Mouse (Mus musculus): ENCODE measurements around the gene Slc38a1. TPM values are rescaled to one million over a fixed set of nuclear protein-coding genes. Genes with fewer than 3 reads are reported as not detected.

Slc38a1 gene
- total and polyA plus RNA-seq, 3 experiments: 22.5 to 79.0 (median 39.4) TPM

GRCm38 (mm10) chr15:96551569-96552380, 90.9 kb downstream of the Slc38a1 start:
- dilution Hi-C loops (cut with MboI; ENCODE audit: extremely low pct_ligation_motif_present, extremely low pct_unique_long_range_greater_than_20kb, low sequenced_read_pairs): no loop called here
- DNase-seq (ENCODE audit: extremely low read depth): peak; percentile 80
- H3K9ac ChIP-seq (ENCODE audit: insufficient read depth, low read depth): no peak overlapping the region

GRCm38 (mm10) chr15:96551107-96551506, 91.6 kb downstream of the Slc38a1 start:
- Histone ChIP-seq H3K4me3 (replicated peaks in 1 of 3; ENCODE audit: low read depth in 2 of 3, low read length in 2 of 3, poor library complexity in 1 of 3) (no peak overlapping the region), H3K9me3 (replicated peaks; ENCODE audit: low read length) (no peaks in the 10 kb centered on the region), H3K79me2 (replicated peaks; ENCODE audit: control insufficient read depth, extremely low read depth, insufficient read depth, poor library complexity, severe bottlenecking) (no peaks in the 10 kb centered on the region), H3K27me3 (replicated peaks) (no peaks in the 10 kb centered on the region), H3K4me2 (ENCODE audit: insufficient read depth, low read depth, poor library complexity, severe bottlenecking) (no peak overlapping the region), H3K4me1 (ENCODE audit: control insufficient read depth in 1 of 2, insufficient read depth in 2 of 2) (0 out of 4 replicates have a peak, but pooled peaks cover 0 to 2% of the 10 kb centered on the region in 2 experiments), H3K27ac (ENCODE audit: insufficient read depth, low read depth) (no peak overlapping the region), H3K36me3 (replicated peaks in 1 of 2; ENCODE audit: control insufficient read depth in 1 of 2, insufficient read depth in 1 of 2, low read length in 1 of 2) (no peaks in the 10 kb centered on the region), H3K9ac (ENCODE audit: insufficient read depth, low read depth) (no peak overlapping the region)
- dilution Hi-C loops (cut with MboI; ENCODE audit: extremely low pct_ligation_motif_present, extremely low pct_unique_long_range_greater_than_20kb, low sequenced_read_pairs) (no loop called here), in situ Hi-C loops (cut with MboI; ENCODE audit: low pct_ligation_motif_present, low pct_unique_long_range_greater_than_20kb, low sequenced_read_pairs) (no loop called here)
- no peak for TF ChIP-seq CHD1 (IDR thresholded peaks at IDR 0.05; ENCODE audit: low read depth, low read length)
- TF ChIP-seq KAT2A (IDR thresholded peaks at IDR 0.05; ENCODE audit: insufficient replicate concordance, low read length): no peak
- TF ChIP-seq ELF1 (IDR thresholded peaks at IDR 0.05; ENCODE audit: low read depth, low read length): no peak
- no peak for TF ChIP-seq PAX5 (IDR thresholded peaks at IDR 0.05; ENCODE audit: low read length)
- no peak for TF ChIP-seq MYC (IDR thresholded peaks at IDR 0.05; ENCODE audit: low read depth, low read length)
- TF ChIP-seq SIN3A (IDR thresholded peaks at IDR 0.05; ENCODE audit: low read length): no peak
- TF ChIP-seq SMC3 (IDR thresholded peaks at IDR 0.05; ENCODE audit: low read depth, low read length): no peak
- no peak for TF ChIP-seq MEF2A (IDR thresholded peaks at IDR 0.05; ENCODE audit: borderline replicate concordance, low read depth, low read length)
- no peak for TF ChIP-seq E2F4 (IDR thresholded peaks at IDR 0.05; ENCODE audit: insufficient replicate concordance, low read depth, low read length)
- TF ChIP-seq JUND (conservative IDR thresholded peaks at IDR 0.05; ENCODE audit: low read depth, low read length): no peak
- TF ChIP-seq HCFC1 (IDR thresholded peaks at IDR 0.05; ENCODE audit: low read depth, low read length): no peak
- no peak for TF ChIP-seq RAD21 (IDR thresholded peaks at IDR 0.05; ENCODE audit: low read depth, low read length)
- no peak for TF ChIP-seq ETS1 (conservative IDR thresholded peaks at IDR 0.05; ENCODE audit: low read depth, low read length)
- no peak for TF ChIP-seq TBP (conservative IDR thresholded peaks at IDR 0.05; ENCODE audit: low read depth, low read length)
- TF ChIP-seq MAFK (IDR thresholded peaks at IDR 0.05; ENCODE audit: insufficient replicate concordance, low read length): no peak
- no peak for TF ChIP-seq POLR2AphosphoS2 (IDR thresholded peaks at IDR 0.05; ENCODE audit: low read depth, low read length)
- DNase-seq (ENCODE audit: extremely low read depth): no peak

More at GRCm38 (mm10) chr15:96551569-96552380, 90.9 kb downstream of the Slc38a1 start:
- H3K27ac ChIP-seq (ENCODE audit: insufficient read depth, low read depth): no peak overlapping the region
- in situ Hi-C loops (cut with MboI; ENCODE audit: low pct_ligation_motif_present, low pct_unique_long_range_greater_than_20kb, low sequenced_read_pairs): no loop called here
- TF ChIP-seq IRF4 (IDR thresholded peaks at IDR 0.05; ENCODE audit: low read depth, low read length): no peak
- TF ChIP-seq CTCF (conservative IDR thresholded peaks at IDR 0.05 in 1 of 2, IDR thresholded peaks at IDR 0.05 in 1 of 2; ENCODE audit: low read depth in 2 of 2, low read length in 2 of 2): peak; percentile 96 to 98
- no peak for TF ChIP-seq MAX (IDR thresholded peaks at IDR 0.05; ENCODE audit: low read length)
- peak; percentile 94 for TF ChIP-seq RAD21 (IDR thresholded peaks at IDR 0.05; ENCODE audit: low read depth, low read length)
- peak; percentile 81 for TF ChIP-seq ZC3H11A (IDR thresholded peaks at IDR 0.05; ENCODE audit: low read depth, low read length)
- TF ChIP-seq ELF1 (IDR thresholded peaks at IDR 0.05; ENCODE audit: low read depth, low read length): no peak
- no peak for TF ChIP-seq CHD2 (IDR thresholded peaks at IDR 0.05; ENCODE audit: low read length)
- TF ChIP-seq MAZ (IDR thresholded peaks at IDR 0.05; ENCODE audit: low read depth, low read length): no peak
- TF ChIP-seq MAFK (IDR thresholded peaks at IDR 0.05; ENCODE audit: insufficient replicate concordance, low read length): no peak
- no peak for TF ChIP-seq RCOR1 (conservative IDR thresholded peaks at IDR 0.05; ENCODE audit: low read depth, low read length)
- 0 out of 2 replicates have a peak, but pooled peaks have one; percentile 17 for TF ChIP-seq MEF2A (IDR thresholded peaks at IDR 0.05; ENCODE audit: borderline replicate concordance, low read depth, low read length)
- no peak for TF ChIP-seq USF1 (IDR thresholded peaks at IDR 0.05; ENCODE audit: low read depth, low read length)
- no peak for TF ChIP-seq ZKSCAN1 (IDR thresholded peaks at IDR 0.05; ENCODE audit: borderline replicate concordance, low read depth, low read length)
- no peak for TF ChIP-seq KAT2A (IDR thresholded peaks at IDR 0.05; ENCODE audit: insufficient replicate concordance, low read length)
- TF ChIP-seq POLR2AphosphoS2 (IDR thresholded peaks at IDR 0.05; ENCODE audit: low read depth, low read length): no peak
- no peak for TF ChIP-seq SIN3A (IDR thresholded peaks at IDR 0.05; ENCODE audit: low read length)
- no peak for TF ChIP-seq TCF12 (IDR thresholded peaks at IDR 0.05; ENCODE audit: low read depth, low read length)
- peak; percentile 97 for TF ChIP-seq SMC3 (IDR thresholded peaks at IDR 0.05; ENCODE audit: low read depth, low read length)
- TF ChIP-seq MYC (IDR thresholded peaks at IDR 0.05; ENCODE audit: low read depth, low read length): no peak
- no peak for TF ChIP-seq CHD1 (IDR thresholded peaks at IDR 0.05; ENCODE audit: low read depth, low read length)
- no peak for TF ChIP-seq ZMIZ1 (IDR thresholded peaks at IDR 0.05; ENCODE audit: low read depth, low read length)
- TF ChIP-seq BHLHE40 (IDR thresholded peaks at IDR 0.05; ENCODE audit: low read depth, low read length): no peak
- no peak for TF ChIP-seq NRF1 (IDR thresholded peaks at IDR 0.05; ENCODE audit: low read depth, low read length)
- TF ChIP-seq JUN (IDR thresholded peaks at IDR 0.05; ENCODE audit: insufficient read depth, low read depth, low read length): no peak
- no peak overlapping the region for H3K4me3 ChIP-seq (replicated peaks in 1 of 3; ENCODE audit: low read depth in 2 of 3, low read length in 2 of 3, poor library complexity in 1 of 3)
- H3K4me1 ChIP-seq (ENCODE audit: control insufficient read depth in 1 of 2, insufficient read depth in 2 of 2): 0 out of 4 replicates have a peak, but pooled peaks cover 0 to 2% of the 10 kb centered on the region in 2 experiments
- H3K27me3 ChIP-seq (replicated peaks): no peaks in the 10 kb centered on the region
- H3K79me2 ChIP-seq (replicated peaks; ENCODE audit: control insufficient read depth, extremely low read depth, insufficient read depth, poor library complexity, severe bottlenecking): no peaks in the 10 kb centered on the region
- no peaks in the 10 kb centered on the region for H3K9me3 ChIP-seq (replicated peaks; ENCODE audit: low read length)
- no peaks in the 10 kb centered on the region for H3K36me3 ChIP-seq (replicated peaks in 1 of 2; ENCODE audit: control insufficient read depth in 1 of 2, insufficient read depth in 1 of 2, low read length in 1 of 2)
- H3K4me2 ChIP-seq (ENCODE audit: insufficient read depth, low read depth, poor library complexity, severe bottlenecking): no peak overlapping the region

Data from CH12.LX (cell line).